Mouse (Mus musculus): ENCODE data around the gene Fmn2. TPM values are rescaled to one million over a fixed set of nuclear protein-coding genes. Genes with fewer than 3 reads are reported as not detected.

Gene Fmn2
- polyA plus RNA-seq, 1 experiment from 2014 or later: 14.5 TPM

- Histone ChIP-seq H3K4me1 (ENCODE audit: control insufficient read depth, insufficient read depth, low read length) (no peaks in the 10 kb centered on the region), H3K36me3 (ENCODE audit: control insufficient read depth, insufficient read depth, low read length) (no peaks in the 10 kb centered on the region), H3K4me2 (ENCODE audit: low read depth, low read length) (no peak overlapping the region), H3K9ac (replicated peaks; ENCODE audit: low read depth, low read length) (no peak overlapping the region), H3K27me3 (ENCODE audit: control insufficient read depth, insufficient read depth, low read length) (no peaks in the 10 kb centered on the region), H3K27ac (ENCODE audit: low read depth, low read length) (no peak overlapping the region), H3K4me3 (ENCODE audit: low read depth, low read length) (no peak overlapping the region), H3K9me3 (ENCODE audit: control insufficient read depth, low read length) (no peaks in the 10 kb centered on the region)
- 74% methylated on average over 12 of the region's 12 CpGs for WGBS
- 0 out of 2 replicates have a peak, but pooled peaks have one; percentile 21 for ATAC-seq (ENCODE audit: low read depth)
These were observed 218.3 kb downstream of the Fmn2 start for GRCm38 (mm10) chr1:174719729-174720458.

DNA sequence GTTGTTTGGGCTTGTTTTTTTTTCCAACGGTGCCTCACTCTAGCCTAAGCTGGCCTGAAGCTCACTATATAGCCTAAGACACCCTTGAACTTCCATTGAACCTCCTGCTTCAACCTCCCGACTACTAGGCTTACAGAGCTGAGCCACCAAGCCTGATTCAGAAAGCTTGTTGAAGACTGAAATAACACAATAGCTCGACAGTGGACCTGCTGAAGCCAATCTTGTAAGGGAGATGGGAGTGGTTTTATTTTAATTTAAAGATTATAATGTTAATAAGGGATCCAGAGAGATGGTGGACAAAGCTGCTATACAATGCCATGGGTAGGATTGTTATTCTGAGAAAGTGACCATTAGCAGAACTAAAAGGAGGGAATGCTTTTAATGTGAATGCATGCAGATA, 227.1 kb downstream of the Fmn2 start:
- no peak overlapping the region for H3K27ac ChIP-seq (ENCODE audit: low read depth, low read length)
- H3K27me3 ChIP-seq (ENCODE audit: control insufficient read depth, insufficient read depth, low read length): no peaks in the 10 kb centered on the region
- no peak overlapping the region for H3K4me3 ChIP-seq (ENCODE audit: low read depth, low read length)
- no peak for ATAC-seq (ENCODE audit: low read depth)
- H3K9ac ChIP-seq (replicated peaks; ENCODE audit: low read depth, low read length): no peak overlapping the region
- H3K9me3 ChIP-seq (ENCODE audit: control insufficient read depth, low read length): no peaks in the 10 kb centered on the region
- no peaks in the 10 kb centered on the region for H3K4me1 ChIP-seq (ENCODE audit: control insufficient read depth, insufficient read depth, low read length)
- H3K4me2 ChIP-seq (ENCODE audit: low read depth, low read length): no peak overlapping the region
- 85% methylated on average over 3 of the region's 3 CpGs for WGBS
- no peaks in the 10 kb centered on the region for H3K36me3 ChIP-seq (ENCODE audit: control insufficient read depth, insufficient read depth, low read length)

- H3K9me3 ChIP-seq (ENCODE audit: control insufficient read depth, low read length): no peaks in the 10 kb centered on the region
- H3K4me3 ChIP-seq (ENCODE audit: low read depth, low read length): no peak overlapping the region
- no peak overlapping the region for H3K9ac ChIP-seq (replicated peaks; ENCODE audit: low read depth, low read length)
- 83% methylated on average over 6 of the region's 6 CpGs for WGBS
- ATAC-seq (ENCODE audit: low read depth): no peak
- no peak overlapping the region for H3K4me2 ChIP-seq (ENCODE audit: low read depth, low read length)
- no peaks in the 10 kb centered on the region for H3K36me3 ChIP-seq (ENCODE audit: control insufficient read depth, insufficient read depth, low read length)
- no peaks in the 10 kb centered on the region for H3K4me1 ChIP-seq (ENCODE audit: control insufficient read depth, insufficient read depth, low read length)
- H3K27ac ChIP-seq (ENCODE audit: low read depth, low read length): no peak overlapping the region
- no peaks in the 10 kb centered on the region for H3K27me3 ChIP-seq (ENCODE audit: control insufficient read depth, insufficient read depth, low read length)
These were observed 231.1 kb downstream of the Fmn2 start for GRCm38 (mm10) chr1:174732715-174733114.

GRCm38 (mm10) chr1:174738958-174739357, 237.3 kb downstream of the Fmn2 start:
- Histone ChIP-seq H3K4me2 (ENCODE audit: low read depth, low read length) (no peak overlapping the region), H3K27me3 (ENCODE audit: control insufficient read depth, insufficient read depth, low read length) (no peaks in the 10 kb centered on the region), H3K4me1 (ENCODE audit: control insufficient read depth, insufficient read depth, low read length) (no peaks in the 10 kb centered on the region), H3K4me3 (ENCODE audit: low read depth, low read length) (no peak overlapping the region), H3K9ac (replicated peaks; ENCODE audit: low read depth, low read length) (no peak overlapping the region), H3K9me3 (ENCODE audit: control insufficient read depth, low read length) (no peaks in the 10 kb centered on the region), H3K27ac (ENCODE audit: low read depth, low read length) (no peak overlapping the region), H3K36me3 (ENCODE audit: control insufficient read depth, insufficient read depth, low read length) (no peaks in the 10 kb centered on the region)
- 88% methylated on average over 8 of the region's 8 CpGs for WGBS
- ATAC-seq (ENCODE audit: low read depth): no peak

- H3K4me1 ChIP-seq (ENCODE audit: control insufficient read depth, insufficient read depth, low read length): no peaks in the 10 kb centered on the region
- WGBS: 87% methylated on average over 2 of the region's 2 CpGs
These were observed 241.0 kb downstream of the Fmn2 start for GRCm38 (mm10) chr1:174742667-174743066.

DNA sequence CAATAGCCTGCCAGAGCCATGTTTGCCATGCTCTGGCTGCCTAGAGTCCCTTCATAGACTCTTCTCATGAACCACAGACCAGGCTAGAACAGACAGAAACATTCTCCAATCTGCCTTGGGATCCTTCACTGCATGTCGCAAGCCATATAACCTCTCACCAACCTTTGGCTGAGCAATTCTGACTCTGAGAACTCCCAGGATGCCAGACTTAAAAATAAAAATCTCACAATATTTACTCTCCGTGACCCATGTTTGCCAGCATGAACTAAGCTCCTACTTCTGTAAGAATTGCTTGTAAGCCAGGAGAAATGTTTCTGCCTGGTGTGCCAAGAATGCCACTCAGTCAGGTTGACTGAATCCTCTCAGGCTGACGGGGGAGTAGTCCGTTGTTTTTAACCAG, 246.9 kb downstream of the Fmn2 start:
- Histone ChIP-seq H3K27ac (ENCODE audit: low read depth, low read length) (no peak overlapping the region), H3K4me1 (ENCODE audit: control insufficient read depth, insufficient read depth, low read length) (no peaks in the 10 kb centered on the region), H3K4me3 (ENCODE audit: low read depth, low read length) (no peak overlapping the region), H3K9me3 (ENCODE audit: control insufficient read depth, low read length) (no peaks in the 10 kb centered on the region), H3K27me3 (ENCODE audit: control insufficient read depth, insufficient read depth, low read length) (no peaks in the 10 kb centered on the region), H3K9ac (replicated peaks; ENCODE audit: low read depth, low read length) (no peak overlapping the region), H3K36me3 (ENCODE audit: control insufficient read depth, insufficient read depth, low read length) (no peaks in the 10 kb centered on the region), H3K4me2 (ENCODE audit: low read depth, low read length) (no peak overlapping the region)
- ATAC-seq (ENCODE audit: low read depth): no peak
- WGBS: 93% methylated on average over 4 of the region's 4 CpGs

More at GRCm38 (mm10) chr1:174742667-174743066, 241.0 kb downstream of the Fmn2 start:
- H3K27ac ChIP-seq (ENCODE audit: low read depth, low read length): no peak overlapping the region
- H3K4me3 ChIP-seq (ENCODE audit: low read depth, low read length): no peak overlapping the region
- no peak overlapping the region for H3K9ac ChIP-seq (replicated peaks; ENCODE audit: low read depth, low read length)
- no peak for ATAC-seq (ENCODE audit: low read depth)
- H3K36me3 ChIP-seq (ENCODE audit: control insufficient read depth, insufficient read depth, low read length): no peaks in the 10 kb centered on the region
- no peaks in the 10 kb centered on the region for H3K27me3 ChIP-seq (ENCODE audit: control insufficient read depth, insufficient read depth, low read length)
- no peaks in the 10 kb centered on the region for H3K9me3 ChIP-seq (ENCODE audit: control insufficient read depth, low read length)
- no peak overlapping the region for H3K4me2 ChIP-seq (ENCODE audit: low read depth, low read length)

DNA sequence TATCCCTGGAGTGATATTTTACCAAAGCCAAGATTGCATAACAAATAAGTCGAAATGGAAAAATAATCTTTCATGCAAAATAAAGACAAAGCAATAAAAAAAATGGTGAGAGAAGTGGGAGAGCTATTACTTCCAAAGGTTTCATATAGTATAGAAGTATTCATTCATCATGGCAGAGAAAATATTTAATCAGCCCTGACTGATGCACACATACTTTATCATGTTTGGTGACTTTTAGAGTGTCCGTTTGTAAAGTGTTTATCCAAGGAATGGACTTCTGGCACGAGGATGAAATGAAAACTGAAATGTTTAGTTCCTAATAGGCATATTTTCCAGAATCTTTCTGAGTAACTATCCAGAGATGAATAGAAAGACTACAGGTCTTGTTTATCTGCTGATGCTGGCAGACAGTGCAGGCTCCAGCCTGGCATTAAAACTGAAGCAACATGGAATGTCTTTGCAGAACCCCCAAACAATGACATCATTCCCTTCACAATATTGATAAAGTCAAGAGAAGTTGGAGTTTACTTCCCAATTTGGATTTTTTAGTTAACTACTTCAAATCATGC, 249.4 kb downstream of the Fmn2 start:
- Histone ChIP-seq H3K4me3 (ENCODE audit: low read depth, low read length) (no peak overlapping the region), H3K27me3 (ENCODE audit: control insufficient read depth, insufficient read depth, low read length) (no peaks in the 10 kb centered on the region), H3K4me1 (ENCODE audit: control insufficient read depth, insufficient read depth, low read length) (no peaks in the 10 kb centered on the region), H3K9me3 (ENCODE audit: control insufficient read depth, low read length) (no peaks in the 10 kb centered on the region), H3K36me3 (ENCODE audit: control insufficient read depth, insufficient read depth, low read length) (no peaks in the 10 kb centered on the region), H3K27ac (ENCODE audit: low read depth, low read length) (no peak overlapping the region), H3K4me2 (ENCODE audit: low read depth, low read length) (no peak overlapping the region), H3K9ac (replicated peaks; ENCODE audit: low read depth, low read length) (no peak overlapping the region)
- no peak for ATAC-seq (ENCODE audit: low read depth)
- WGBS: 79% methylated on average over 3 of the region's 3 CpGs

DNA sequence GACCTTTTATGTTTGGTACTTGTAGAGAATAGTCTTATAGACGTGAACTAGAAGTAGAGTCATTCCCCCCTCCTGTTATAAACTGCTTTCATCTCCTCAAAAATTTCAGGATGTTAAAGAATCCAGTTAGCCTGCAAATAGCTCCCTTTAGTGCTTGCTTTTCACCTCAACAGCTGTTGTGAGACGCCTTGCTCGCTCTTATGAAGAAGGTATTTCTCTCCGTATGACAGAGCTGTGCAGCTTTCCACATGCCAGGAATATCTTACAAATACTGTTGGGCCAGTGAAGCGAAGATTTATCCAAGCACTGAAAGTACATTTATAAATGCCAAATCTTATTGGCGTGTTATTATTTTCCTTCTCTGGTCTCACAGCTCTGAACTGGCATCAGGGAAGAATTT, 257.7 kb downstream of the Fmn2 start:
- no peak overlapping the region for H3K4me3 ChIP-seq (ENCODE audit: low read depth, low read length)
- no peak for ATAC-seq (ENCODE audit: low read depth)
- H3K36me3 ChIP-seq (ENCODE audit: control insufficient read depth, insufficient read depth, low read length): no peaks in the 10 kb centered on the region
- no peak overlapping the region for H3K27ac ChIP-seq (ENCODE audit: low read depth, low read length)
- no peaks in the 10 kb centered on the region for H3K4me1 ChIP-seq (ENCODE audit: control insufficient read depth, insufficient read depth, low read length)
- H3K9me3 ChIP-seq (ENCODE audit: control insufficient read depth, low read length): no peaks in the 10 kb centered on the region
- H3K9ac ChIP-seq (replicated peaks; ENCODE audit: low read depth, low read length): no peak overlapping the region
- no peaks in the 10 kb centered on the region for H3K27me3 ChIP-seq (ENCODE audit: control insufficient read depth, insufficient read depth, low read length)
- H3K4me2 ChIP-seq (ENCODE audit: low read depth, low read length): no peak overlapping the region
- WGBS: 69% methylated on average over 6 of the region's 6 CpGs

DNA sequence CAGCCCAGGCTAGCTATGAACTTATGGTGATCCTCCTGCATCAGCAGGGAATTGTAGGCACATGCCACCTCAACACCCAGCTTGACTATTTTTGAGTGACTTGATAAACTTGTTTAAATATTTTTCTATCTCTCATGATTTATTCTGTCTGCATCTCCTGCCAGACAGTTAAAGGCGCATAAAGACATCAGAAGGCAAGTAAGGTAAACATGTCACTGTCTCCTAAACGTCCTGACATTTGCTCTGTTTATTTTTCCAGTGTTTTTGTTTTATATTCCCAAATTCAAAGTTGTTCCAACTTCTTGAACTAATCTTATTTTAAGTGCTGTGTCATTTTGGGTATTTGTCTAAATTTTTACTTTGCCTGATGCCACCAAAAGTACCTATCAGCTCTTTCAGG, 264.1 kb downstream of the Fmn2 start:
- no peaks in the 10 kb centered on the region for H3K9me3 ChIP-seq (ENCODE audit: control insufficient read depth, low read length)
- H3K27ac ChIP-seq (ENCODE audit: low read depth, low read length): no peak overlapping the region
- H3K9ac ChIP-seq (replicated peaks; ENCODE audit: low read depth, low read length): no peak overlapping the region
- H3K4me3 ChIP-seq (ENCODE audit: low read depth, low read length): no peak overlapping the region
- no peak overlapping the region for H3K4me2 ChIP-seq (ENCODE audit: low read depth, low read length)
- 71% methylated on average over 2 of the region's 2 CpGs for WGBS
- ATAC-seq (ENCODE audit: low read depth): no peak
- no peaks in the 10 kb centered on the region for H3K27me3 ChIP-seq (ENCODE audit: control insufficient read depth, insufficient read depth, low read length)
- H3K4me1 ChIP-seq (ENCODE audit: control insufficient read depth, insufficient read depth, low read length): no peaks in the 10 kb centered on the region
- H3K36me3 ChIP-seq (ENCODE audit: control insufficient read depth, insufficient read depth, low read length): no peaks in the 10 kb centered on the region
